Mouse (Mus musculus) embryonic facial prominence, embryonic 13.5 days (tissue): ENCODE measurements around the gene Schip1. TPM values are rescaled to one million over a fixed set of nuclear protein-coding genes. Genes with fewer than 3 reads are reported as not detected.

Experiments
- ATAC-seq: fragments of 200-750 bp; cut with Nextera tagmentation; 2 replicates; pipeline ENCODE4 v1.8.0; 2017; ENCODE audit warnings: low read depth; ENCODE audit not compliant: insufficient number of reproducible peaks, insufficient read depth, low FRiP score, low TSS enrichment
- H3K27ac ChIP-seq: fragments of 300-500 bp; sonication (generic); 2 replicates; pipeline ENCODE4 v1.5.1; 2015; ENCODE audit warnings: moderate library complexity, mild to moderate bottlenecking, inconsistent platforms
- H3K27me3 ChIP-seq: fragments of 300-500 bp; sonication (generic); 2 replicates; pipeline ENCODE4 v1.6.1; 2015; ENCODE audit warnings: mild to moderate bottlenecking, inconsistent platforms
- H3K36me3 ChIP-seq: fragments of 300-500 bp; sonication (generic); 2 replicates; pipeline ENCODE4 v1.6.1; 2015; ENCODE audit warnings: mild to moderate bottlenecking, inconsistent platforms
- H3K4me1 ChIP-seq: fragments of 300-500 bp; sonication (generic); 2 replicates; pipeline ENCODE4 v1.6.1; 2015; ENCODE audit warnings: inconsistent platforms
- H3K4me2 ChIP-seq: fragments of 300-500 bp; sonication (generic); 2 replicates; pipeline ENCODE4 v1.6.1; 2015; ENCODE audit warnings: moderate library complexity, mild to moderate bottlenecking, inconsistent platforms
- H3K4me3 ChIP-seq: fragments of 300-500 bp; sonication (generic); 2 replicates; pipeline ENCODE4 v1.5.1; 2015; ENCODE audit warnings: mild to moderate bottlenecking, inconsistent platforms
- H3K9ac ChIP-seq: fragments of 300-500 bp; sonication (generic); 2 replicates; pipeline ENCODE4 v1.6.1; 2015; ENCODE audit warnings: mild to moderate bottlenecking, inconsistent platforms
- H3K9me3 ChIP-seq: fragments of 300-500 bp; sonication (generic); 2 replicates; pipeline ENCODE4 v1.6.1; 2016; ENCODE audit warnings: inconsistent platforms
- WGBS: fragments of 180-500 bp; shearing (Covaris S2); methylation state at CpG from one replicate; pipeline ENCODE4 v1.1.7; 2015; ENCODE audit warnings: mixed read lengths; 5-methylcytosine and 5-hydroxymethylcytosine counted together
- polyA plus RNA-seq: library from polyadenylated mRNA; unstranded; fragments of >200 nt; fragmentation: Nextera tagmentation; extraction: Ambion mirVana; gene quantifications from 2 replicates; pipeline ENCODE4 v1.2.1, GENCODE M21; 2015

The Schip1 gene
- polyA plus RNA-seq, 1 experiment from 2014 or later = 20.5 TPM

DNA sequence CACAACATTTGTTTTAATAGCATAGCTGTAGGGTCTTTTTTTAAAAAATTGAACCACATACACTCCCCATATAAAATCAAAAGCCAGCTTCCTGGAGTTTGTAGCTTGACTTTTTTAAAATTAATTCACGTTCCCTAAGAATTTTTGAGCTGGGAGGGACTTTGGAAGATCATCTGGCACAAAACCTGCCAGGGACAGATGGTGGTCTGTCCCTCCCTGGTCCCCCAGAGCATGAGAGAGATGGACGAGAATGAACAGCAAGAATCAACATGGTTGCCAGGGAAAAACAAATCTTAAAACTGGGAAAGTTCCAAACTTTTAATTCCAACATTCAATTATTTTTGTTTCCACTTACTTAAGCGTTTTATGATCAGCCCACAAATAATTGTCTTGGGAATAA, 334.1 kb downstream of the Schip1 start:
- Histone ChIP-seq H3K27me3 (no peaks in the 10 kb centered on the region; the same call in 1 of the 2 replicates), H3K9ac (no peak overlapping the region), H3K4me1 (no peaks in the 10 kb centered on the region), H3K36me3 (no peaks in the 10 kb centered on the region), H3K27ac (no peak overlapping the region), H3K4me2 (no peak overlapping the region), H3K4me3 (no peak overlapping the region), H3K9me3 (no peaks in the 10 kb centered on the region)
- ATAC-seq = no peak
- 77% methylated on average over 3 of the region's 3 CpGs for WGBS

DNA sequence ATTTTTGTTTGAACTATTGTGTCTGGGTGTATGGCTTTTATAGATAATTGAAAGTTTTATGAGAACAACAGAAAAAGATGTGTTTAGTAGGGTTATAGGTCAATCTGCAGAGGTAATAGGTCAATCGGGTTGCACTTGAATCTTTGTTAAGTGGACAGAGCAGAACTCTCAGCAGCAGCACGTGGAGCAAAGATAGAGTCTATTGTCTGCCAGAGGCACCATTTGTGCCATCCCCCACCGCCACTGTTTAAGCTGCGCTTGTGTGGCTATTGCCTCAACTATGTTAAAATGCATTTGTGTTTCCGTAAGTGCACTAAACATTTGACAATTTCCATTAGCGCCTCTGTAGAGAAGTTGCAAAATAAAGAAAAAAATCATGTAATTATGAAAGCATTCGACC, 335.5 kb downstream of the Schip1 start:
- Histone ChIP-seq H3K4me3 (no peak overlapping the region), H3K4me1 (no peaks in the 10 kb centered on the region), H3K9me3 (no peaks in the 10 kb centered on the region), H3K27me3 (no peaks in the 10 kb centered on the region; the same call in 1 of the 2 replicates), H3K9ac (no peak overlapping the region), H3K4me2 (no peak overlapping the region), H3K27ac (no peak overlapping the region), H3K36me3 (no peaks in the 10 kb centered on the region)
- WGBS = 73% methylated on average over 7 of the region's 7 CpGs
- ATAC-seq = no peak

- peaks cover 7% of the 10 kb centered on the region for H3K4me1 ChIP-seq
- H3K4me3 ChIP-seq = no peak overlapping the region
- H3K27me3 ChIP-seq = peaks cover 8% of the 10 kb centered on the region
- no peak overlapping the region for H3K27ac ChIP-seq
- no peak overlapping the region for H3K9ac ChIP-seq
- H3K4me2 ChIP-seq = no peak overlapping the region
- no peak for ATAC-seq
- no peaks in the 10 kb centered on the region for H3K9me3 ChIP-seq
- no peaks in the 10 kb centered on the region for H3K36me3 ChIP-seq
- 78% methylated on average over 4 of the region's 4 CpGs for WGBS
Observed at GRCm38 (mm10) chr3:68403343-68403742, 338.7 kb downstream of the Schip1 start.

GRCm38 (mm10) chr3:68403783-68404217, 339.2 kb downstream of the Schip1 start:
- Histone ChIP-seq H3K4me1 (peaks cover 10% of the 10 kb centered on the region), H3K4me3 (no peak overlapping the region), H3K4me2 (no peak overlapping the region), H3K27me3 (peaks cover 8% of the 10 kb centered on the region), H3K27ac (no peak overlapping the region), H3K9me3 (no peaks in the 10 kb centered on the region), H3K36me3 (no peaks in the 10 kb centered on the region), H3K9ac (no peak overlapping the region)
- no peak for ATAC-seq
- WGBS = 77% methylated on average over 2 of the region's 2 CpGs

- Histone ChIP-seq H3K4me1 (peaks cover 10% of the 10 kb centered on the region), H3K4me3 (no peak overlapping the region), H3K4me2 (no peak overlapping the region), H3K27ac (no peak overlapping the region), H3K9ac (no peak overlapping the region), H3K36me3 (no peaks in the 10 kb centered on the region), H3K27me3 (peaks cover 8% of the 10 kb centered on the region), H3K9me3 (no peaks in the 10 kb centered on the region)
- WGBS = 75% methylated on average over 5 of the region's 5 CpGs
- ATAC-seq = no peak
Observed at GRCm38 (mm10) chr3:68405724-68406123, 341.1 kb downstream of the Schip1 start.

DNA sequence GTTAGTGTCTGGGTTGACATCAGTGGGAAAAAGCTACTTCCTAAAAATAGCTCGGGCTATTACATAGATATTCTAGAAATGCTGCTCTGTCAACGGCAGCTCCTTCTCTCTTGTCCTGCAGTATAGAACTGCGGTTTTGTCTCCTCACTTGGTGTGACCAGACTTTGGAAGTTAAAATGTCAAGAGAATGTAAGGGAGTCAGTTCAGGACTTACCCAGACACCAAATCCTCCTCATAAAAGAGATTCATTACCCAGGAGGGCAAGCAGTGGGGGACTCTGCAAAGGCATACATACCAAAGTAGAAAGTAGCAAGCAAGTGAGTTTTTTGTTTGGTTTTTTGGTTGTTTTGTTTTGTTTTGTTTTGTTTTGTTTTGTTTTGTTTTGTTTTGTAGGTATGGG, 347.7 kb downstream of the Schip1 start:
- no peak overlapping the region for H3K4me2 ChIP-seq
- H3K9me3 ChIP-seq = no peaks in the 10 kb centered on the region
- no peaks in the 10 kb centered on the region for H3K27me3 ChIP-seq
- WGBS = 55% methylated on average over 3 of the region's 3 CpGs
- H3K36me3 ChIP-seq = no peaks in the 10 kb centered on the region
- H3K27ac ChIP-seq = no peak overlapping the region
- H3K4me3 ChIP-seq = no peak overlapping the region
- ATAC-seq = no peak
- no peak overlapping the region for H3K9ac ChIP-seq
- H3K4me1 ChIP-seq = peaks cover 10% of the 10 kb centered on the region

DNA sequence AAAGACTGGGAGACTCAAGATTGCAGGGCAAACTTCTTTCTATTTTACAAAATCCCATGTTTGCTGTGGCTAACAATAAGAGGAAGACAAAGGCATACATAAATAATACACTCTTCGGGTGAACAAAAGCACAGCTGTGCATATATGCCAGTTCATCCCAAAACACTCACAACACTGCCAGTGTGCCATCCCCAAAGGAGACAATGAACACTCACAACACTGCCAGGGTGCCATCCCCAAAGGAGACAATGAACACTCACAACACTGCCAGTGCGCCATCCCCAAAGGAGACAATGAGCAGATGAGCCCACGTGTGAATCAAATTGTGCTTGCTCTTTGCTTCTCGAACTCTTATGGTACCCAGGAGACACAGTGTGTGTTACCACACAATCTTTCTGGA, 355.2 kb downstream of the Schip1 start:
- Histone ChIP-seq H3K36me3 (no peaks in the 10 kb centered on the region), H3K4me1 (no peaks in the 10 kb centered on the region), H3K9me3 (no peaks in the 10 kb centered on the region), H3K27me3 (no peaks in the 10 kb centered on the region), H3K9ac (no peak overlapping the region), H3K4me3 (no peak overlapping the region), H3K27ac (no peak overlapping the region), H3K4me2 (no peak overlapping the region)
- ATAC-seq = no peak
- WGBS = 80% methylated on average over 4 of the region's 4 CpGs

DNA sequence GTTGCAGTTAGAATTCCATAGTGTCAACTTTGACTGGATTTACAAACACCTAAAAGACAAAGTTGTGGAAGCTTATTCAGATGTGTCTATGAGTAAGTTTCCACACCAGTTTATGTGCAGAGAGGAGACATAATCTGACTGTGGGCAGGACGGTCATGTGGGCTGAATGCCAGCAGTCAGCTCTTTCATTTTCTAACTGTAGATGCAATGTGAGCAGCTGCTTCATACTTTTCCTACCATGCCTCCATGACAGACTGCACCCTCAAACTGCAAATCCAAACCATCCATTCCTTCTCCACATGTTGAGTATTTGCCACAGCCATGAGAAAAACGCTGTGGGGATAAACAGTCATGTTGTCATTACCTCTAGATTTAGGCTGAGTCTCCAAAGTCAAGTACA, 356.3 kb downstream of the Schip1 start:
- WGBS = 72% methylated on average over 2 of the region's 2 CpGs
- no peak for ATAC-seq
- H3K4me1 ChIP-seq = no peaks in the 10 kb centered on the region
- no peaks in the 10 kb centered on the region for H3K36me3 ChIP-seq
- H3K4me2 ChIP-seq = no peak overlapping the region
- H3K27me3 ChIP-seq = no peaks in the 10 kb centered on the region
- no peak overlapping the region for H3K27ac ChIP-seq
- H3K9ac ChIP-seq = no peak overlapping the region
- no peaks in the 10 kb centered on the region for H3K9me3 ChIP-seq
- H3K4me3 ChIP-seq = no peak overlapping the region

GRCm38 (mm10) chr3:68421849-68422248, 357.2 kb downstream of the Schip1 start:
- ATAC-seq = no peak
- Histone ChIP-seq H3K9me3 (no peaks in the 10 kb centered on the region), H3K4me2 (no peak overlapping the region), H3K9ac (no peak overlapping the region), H3K27me3 (no peaks in the 10 kb centered on the region), H3K36me3 (no peaks in the 10 kb centered on the region), H3K27ac (no peak overlapping the region), H3K4me1 (no peaks in the 10 kb centered on the region), H3K4me3 (no peak overlapping the region)
- WGBS = 88% methylated on average over 2 of the region's 2 CpGs

DNA sequence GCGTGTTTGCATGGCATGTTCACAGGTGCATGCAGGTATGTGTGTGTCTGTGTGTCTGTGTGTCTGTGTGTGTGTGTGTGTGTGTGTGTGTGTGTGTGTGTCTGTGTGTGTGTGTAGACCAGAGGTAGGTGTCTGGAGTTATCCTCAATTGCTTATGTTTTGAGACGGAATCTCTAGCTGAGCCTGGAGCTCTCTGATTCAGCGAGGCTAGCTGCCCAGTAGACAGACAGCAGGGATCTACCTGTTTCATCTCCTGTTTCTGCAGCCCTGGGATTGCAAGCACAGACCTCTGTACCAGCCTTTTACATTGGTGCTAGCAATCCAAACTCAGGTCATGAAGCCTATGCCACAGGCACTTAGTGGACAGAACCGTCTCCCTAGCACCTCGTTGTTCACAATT, 363.5 kb downstream of the Schip1 start:
- no peak for ATAC-seq
- WGBS = 83% methylated on average over 5 of the region's 5 CpGs

DNA sequence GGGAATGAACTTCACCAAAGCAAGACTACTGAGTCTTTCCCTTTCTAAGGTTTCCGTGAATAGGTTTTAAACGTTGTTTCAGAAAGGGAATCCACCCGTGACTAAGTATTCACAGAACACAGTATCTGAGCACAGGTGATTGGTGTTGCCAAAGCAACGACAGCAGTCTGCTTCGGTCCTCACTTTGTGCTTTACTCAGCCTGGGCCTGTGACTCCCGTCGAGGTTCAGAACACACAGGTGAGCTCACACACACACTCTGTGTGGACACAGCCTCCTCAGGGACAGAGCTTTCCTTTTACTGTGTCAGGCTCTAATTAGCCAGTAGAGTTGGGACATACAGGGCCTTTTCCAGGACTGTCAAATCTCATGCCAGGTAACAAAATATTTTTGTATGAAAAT, 369.8 kb downstream of the Schip1 start:
- Histone ChIP-seq H3K4me2 (no peak overlapping the region), H3K36me3 (no peaks in the 10 kb centered on the region), H3K4me1 (no peaks in the 10 kb centered on the region), H3K9ac (no peak overlapping the region), H3K9me3 (no peaks in the 10 kb centered on the region), H3K27me3 (no peaks in the 10 kb centered on the region), H3K4me3 (no peak overlapping the region), H3K27ac (no peak overlapping the region)
- WGBS = 57% methylated on average over 7 of the region's 7 CpGs
- no peak for ATAC-seq

More for the DNA sequence above, 363.5 kb downstream of the Schip1 start:
- no peaks in the 10 kb centered on the region for H3K4me1 ChIP-seq
- H3K9me3 ChIP-seq = no peaks in the 10 kb centered on the region
- no peak overlapping the region for H3K4me3 ChIP-seq
- H3K27me3 ChIP-seq = no peaks in the 10 kb centered on the region
- no peak overlapping the region for H3K9ac ChIP-seq
- no peak overlapping the region for H3K4me2 ChIP-seq
- H3K27ac ChIP-seq = no peak overlapping the region
- no peaks in the 10 kb centered on the region for H3K36me3 ChIP-seq

DNA sequence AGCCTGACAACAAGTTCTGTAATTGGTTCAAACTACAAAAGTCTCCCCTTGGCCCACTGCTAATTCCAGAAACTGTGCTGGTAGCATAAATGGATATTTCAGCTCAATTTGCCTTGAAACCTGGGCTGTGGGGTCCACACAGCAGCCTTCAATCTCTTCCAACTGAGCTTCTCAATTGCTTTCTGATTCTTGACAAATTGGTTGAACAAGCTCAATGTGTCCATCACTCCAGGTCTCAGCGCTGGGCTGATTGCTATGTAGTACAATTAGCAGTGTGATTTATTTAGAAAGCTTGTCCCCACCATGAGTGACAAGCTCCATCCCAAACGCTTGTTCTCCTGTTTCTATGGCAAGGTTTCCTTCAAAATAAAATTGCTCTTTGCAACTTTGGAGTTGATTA, 370.3 kb downstream of the Schip1 start:
- Histone ChIP-seq H3K9me3 (no peaks in the 10 kb centered on the region), H3K4me3 (no peak overlapping the region), H3K27ac (no peak overlapping the region), H3K27me3 (no peaks in the 10 kb centered on the region), H3K9ac (no peak overlapping the region), H3K4me1 (no peaks in the 10 kb centered on the region), H3K4me2 (no peak overlapping the region), H3K36me3 (no peaks in the 10 kb centered on the region)
- WGBS = 78% methylated on average over 2 of the region's 2 CpGs
- ATAC-seq = no peak

DNA sequence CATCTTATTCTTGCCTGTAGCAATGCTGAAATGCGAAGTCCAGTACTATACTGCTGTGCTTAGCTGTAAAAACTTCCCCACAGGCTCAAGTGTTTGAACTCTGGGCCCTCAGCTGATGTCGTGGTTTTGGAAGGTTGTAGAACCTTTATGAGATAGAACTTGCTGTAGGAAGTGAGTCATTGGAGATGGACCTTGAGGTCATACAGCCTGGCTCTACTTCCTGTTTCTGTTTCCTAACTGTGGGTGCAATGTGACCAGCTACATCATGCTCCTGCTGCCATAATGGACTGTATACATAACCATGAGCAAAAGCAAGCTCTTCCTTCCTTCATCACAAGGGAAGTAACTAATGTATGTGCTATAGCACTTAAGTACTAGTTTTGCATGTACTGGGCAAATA, 383.9 kb downstream of the Schip1 start:
- H3K9me3 ChIP-seq = no peaks in the 10 kb centered on the region

More for the DNA sequence above, 383.9 kb downstream of the Schip1 start:
- 85% methylated on average over 2 of the region's 2 CpGs for whole genome bisulfite sequencing
- H3K4me1 ChIP-seq = peaks cover 5% of the 10 kb centered on the region; the same call in 1 of the 2 replicates
- H3K27me3 ChIP-seq = no peaks in the 10 kb centered on the region
- H3K36me3 ChIP-seq = no peaks in the 10 kb centered on the region
- no peak overlapping the region for H3K27ac ChIP-seq
- H3K9ac ChIP-seq = no peak overlapping the region
- no peak overlapping the region for H3K4me3 ChIP-seq
- ATAC-seq = no peak
- no peak overlapping the region for H3K4me2 ChIP-seq
